Mouse (Mus musculus) MEL (cell line): Measurements from ENCODE around the gene Atp10a.

Source experiments
- CTCF ChIP-seq, 3 experiments: IDR thresholded peaks in 2 of 3; conservative IDR thresholded peaks in 1 of 3; 2 replicates each; pipeline ENCODE4 v1.5.1; 2011 to 2012; ENCODE audit warnings: low read length in 3 of 3, low read depth in 2 of 3, mild to moderate bottlenecking in 2 of 3, improper control_type of control experiment in 1 of 3, inconsistent platforms in 1 of 3, mixed read lengths in 1 of 3, moderate library complexity in 1 of 3; ENCODE audit not compliant: control insufficient read depth in 1 of 3, insufficient read depth in 1 of 3, poor library complexity in 1 of 3, severe bottlenecking in 1 of 3
- EP300 ChIP-seq, 2 experiments: IDR thresholded peaks; 2 replicates each; pipeline ENCODE4 v1.6.1; 2011; ENCODE audit warnings: improper control_type of control experiment in 2 of 2, low read length in 2 of 2, low read depth in 1 of 2, mild to moderate bottlenecking in 1 of 2
- GATA1 ChIP-seq: IDR thresholded peaks from 2 replicates; pipeline ENCODE4 v1.6.1; 2011; ENCODE audit warnings: low read depth, low read length, improper control_type of control experiment
- MAX ChIP-seq: IDR thresholded peaks from 2 replicates; pipeline ENCODE4 v1.6.1; 2011; ENCODE audit warnings: low read length, improper control_type of control experiment
- NELFE ChIP-seq: IDR thresholded peaks from 2 replicates; pipeline ENCODE4 v1.6.1; 2011; ENCODE audit warnings: low read depth, low read length, improper control_type of control experiment
- POLR2A ChIP-seq, 2 experiments: IDR thresholded peaks; 2 replicates each; pipeline ENCODE4 v1.6.1; 2011 to 2012; ENCODE audit warnings: low read length in 2 of 2, mild to moderate bottlenecking in 2 of 2, control low read depth in 1 of 2, improper control_type of control experiment in 1 of 2, low read depth in 1 of 2, moderate library complexity in 1 of 2; ENCODE audit not compliant: control insufficient read depth in 1 of 2, insufficient read depth in 1 of 2, poor library complexity in 1 of 2
- RAD21 ChIP-seq: IDR thresholded peaks from 2 replicates; pipeline ENCODE4 v1.6.1; 2011; ENCODE audit warnings: mild to moderate bottlenecking, low read depth, low read length, improper control_type of control experiment
- USF1 ChIP-seq: IDR thresholded peaks from 2 replicates; pipeline ENCODE4 v1.6.1; 2014; ENCODE audit warnings: low read depth, mild to moderate bottlenecking, inconsistent platforms, low read length, improper control_type of control experiment, moderate library complexity

DNA sequence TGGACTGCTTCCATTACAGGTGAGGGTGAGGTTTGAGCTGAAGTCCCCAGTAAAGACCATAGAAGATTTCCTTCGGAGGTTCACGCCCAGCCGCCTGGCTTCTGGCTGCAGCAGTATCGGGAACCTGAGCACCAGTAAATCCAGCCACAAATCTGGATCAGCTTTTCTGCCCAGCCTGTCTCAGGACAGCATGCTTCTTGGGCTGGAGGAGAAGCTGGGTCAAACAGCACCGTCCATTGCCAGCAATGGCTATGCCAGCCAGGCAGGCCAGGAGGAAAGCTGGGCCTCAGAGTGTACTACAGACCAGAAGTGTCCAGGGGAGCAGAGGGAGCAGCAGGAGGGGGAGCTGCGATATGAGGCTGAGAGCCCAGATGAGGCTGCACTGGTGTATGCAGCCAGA lies 141.3 kb downstream of the Atp10a start:
- TF ChIP-seq USF1 (no peak), POLR2A (IDR thresholded peaks at IDR 0.05; ENCODE audit: control insufficient read depth in 1 of 2, insufficient read depth in 1 of 2, low read depth in 1 of 2, low read length in 2 of 2, poor library complexity in 1 of 2) (no peak), NELFE (no peak), CTCF (IDR thresholded peaks at IDR 0.05 in 2 of 3, conservative IDR thresholded peaks at IDR 0.05 in 1 of 3; ENCODE audit: control insufficient read depth in 1 of 3, insufficient read depth in 1 of 3, low read depth in 2 of 3, low read length in 3 of 3, poor library complexity in 1 of 3, severe bottlenecking in 1 of 3) (no peak), RAD21 (no peak), EP300 (IDR thresholded peaks at IDR 0.05; ENCODE audit: low read depth in 1 of 2, low read length in 2 of 2) (no peak), GATA1 (no peak), MAX (no peak)
